ENCODE assay signal across 16 mouse cellular contexts in genomic region chr1:86623001-86624000, GRCm38 (mm10). TPM values are rescaled to one million over a fixed set of nuclear protein-coding genes. Genes with fewer than 3 reads are reported as not detected.
DNase-seq lines count a peak whose midpoint lies in the region; ATAC-seq and TF ChIP-seq lines count a peak whose summit lies in the region.
"Had no signal": no experiment of that assay in that cellular context is flagged by ENCODE, and none has a peak within 500 bp of the region (broad histone marks: within the 10 kb centered on the region; RNA-seq: fewer than 3 reads in every experiment).

No protein-coding gene starts in this region.

- DNase-seq in kidney, adult 18-20 months = no peak
- peak; percentile 75 for DNase-seq in 3134 (ENCODE audit: extremely low read depth, insufficient read length, low spot score)
- DNase-seq in T-cell, adult 2 months (ENCODE audit: low spot score) = no peak
- no peak for DNase-seq in left cerebral cortex, postnatal 10 days (ENCODE audit: extremely low spot score in 1 of 2, low spot score in 2 of 2)
- DNase-seq: cerebellum, adult 2 months; gastrocnemius, postnatal 36 days; kidney, postnatal 25 days; thymus, postnatal 25 days had no signal

- H3K4me1 ChIP-seq in kidney, embryonic 15.5 days = peaks cover 11% of the 10 kb centered on the region
- H3K4me1 ChIP-seq in limb, embryonic 13.5 days = peaks cover 7% of the 10 kb centered on the region
- H3K4me1 ChIP-seq: forebrain, embryonic 13.5 days; midbrain, embryonic 12.5 days had no signal

- no peaks in the 10 kb centered on the region for H3K27me3 ChIP-seq in kidney, embryonic 15.5 days
- H3K27me3 ChIP-seq in C2C12 (ENCODE audit: control insufficient read depth, insufficient read depth, insufficient read length) = no peaks in the 10 kb centered on the region
- H3K27me3 ChIP-seq in limb, embryonic 13.5 days = no peaks in the 10 kb centered on the region
- H3K27me3 ChIP-seq: forebrain, embryonic 13.5 days; midbrain, embryonic 12.5 days had no signal

- no peak for TF ChIP-seq CTCF in C2C12 (IDR thresholded peaks at IDR 0.05; ENCODE audit: control insufficient read depth, insufficient read depth, insufficient read length)

- H3ac ChIP-seq in C2C12 (ENCODE audit: control insufficient read depth, insufficient read length, low read depth) = peak overlapping the region; percentile 57

- peak overlapping the region; percentile 19 for H3K4me2 ChIP-seq in kidney, embryonic 15.5 days
- H3K4me2 ChIP-seq in limb, embryonic 13.5 days (replicated peaks) = peak overlapping the region; percentile 42
- H3K4me2 ChIP-seq: forebrain, embryonic 13.5 days; midbrain, embryonic 12.5 days had no signal

- H3K79me2 ChIP-seq in C2C12 (ENCODE audit: control insufficient read depth, insufficient read depth) = no peaks in the 10 kb centered on the region

- H3K9ac ChIP-seq in kidney, embryonic 15.5 days = no peak overlapping the region
- 0 out of 2 replicates have a peak overlapping the region, but pooled peaks have one; percentile 50 for H3K9ac ChIP-seq in limb, embryonic 13.5 days
- H3K9ac ChIP-seq: forebrain, embryonic 13.5 days; midbrain, embryonic 12.5 days had no signal

- intact Hi-C loops in left cerebral cortex, postnatal 10 days (cut with DNase I) = no loop called here

- H3K4me3 ChIP-seq in kidney, embryonic 15.5 days (replicated peaks) = no peak overlapping the region
- no peak overlapping the region for H3K4me3 ChIP-seq in C2C12 (ENCODE audit: insufficient read depth, poor library complexity, severe bottlenecking)
- no peak overlapping the region for H3K4me3 ChIP-seq in limb, embryonic 13.5 days
- H3K4me3 ChIP-seq: forebrain, embryonic 13.5 days; hindbrain, embryonic 10.5 days; midbrain, embryonic 12.5 days had no signal

- H3K9me3 ChIP-seq in kidney, embryonic 15.5 days (replicated peaks) = no peaks in the 10 kb centered on the region
- H3K9me3 ChIP-seq in limb, embryonic 13.5 days = no peaks in the 10 kb centered on the region
- H3K9me3 ChIP-seq: forebrain, embryonic 13.5 days; hindbrain, embryonic 10.5 days; midbrain, embryonic 12.5 days had no signal

- H3K27ac ChIP-seq in kidney, embryonic 15.5 days = no peak overlapping the region
- no peak overlapping the region for H3K27ac ChIP-seq in limb, embryonic 13.5 days
- H3K27ac ChIP-seq: forebrain, embryonic 13.5 days; hindbrain, embryonic 10.5 days; midbrain, embryonic 12.5 days had no signal

- ATAC-seq in kidney, embryonic 15.5 days (replicated peaks; ENCODE audit: low FRiP score) = no peak
- ATAC-seq in limb, embryonic 13.5 days (ENCODE audit: low FRiP score, low read depth) = no peak
- ATAC-seq: forebrain, embryonic 13.5 days had no signal

- no peaks in the 10 kb centered on the region for H3K79me3 ChIP-seq in C2C12 (ENCODE audit: low read depth)

- WGBS in kidney, embryonic 15.5 days = 18% methylated on average over 16 of the region's 16 CpGs
- WGBS in limb, embryonic 13.5 days = 21% methylated on average over 16 of the region's 16 CpGs

- no peaks in the 10 kb centered on the region for H3K36me3 ChIP-seq in kidney, embryonic 15.5 days
- H3K36me3 ChIP-seq in C2C12 (ENCODE audit: control insufficient read depth, insufficient read depth) = no peaks in the 10 kb centered on the region
- H3K36me3 ChIP-seq in limb, embryonic 13.5 days = no peaks in the 10 kb centered on the region
- H3K36me3 ChIP-seq: hindbrain, embryonic 10.5 days; midbrain, embryonic 12.5 days had no signal

TF ChIP-seq in C2C12, 6 proteins besides CTCF, POLR2A, EP300 and RAD21:
- TF ChIP-seq FOSL1 (IDR thresholded peaks at IDR 0.05; ENCODE audit: insufficient read depth, low read length, poor library complexity, severe bottlenecking) (peak; percentile 26), MYOD1 (IDR thresholded peaks at IDR 0.05; ENCODE audit: control insufficient read depth, insufficient read length, low read depth) (no peak), CEBPB (IDR thresholded peaks at IDR 0.05; ENCODE audit: low read depth) (no peak), MYOG (IDR thresholded peaks at IDR 0.05; ENCODE audit: control insufficient read depth, extremely low read depth, insufficient read length) (no peak), USF1 (IDR thresholded peaks at IDR 0.05; ENCODE audit: low read depth) (peak; percentile 65), MAX (IDR thresholded peaks at IDR 0.05) (peak; percentile 95)

RNA-seq across cellular contexts. Expression of gene Cops7b, which starts 40.6 kb away (rescaled TPM):
- polyA plus RNA-seq in kidney, embryonic 15.5 days (2015; fragmentation: Nextera tagmentation; extraction: Ambion mirVana) = 42.9 and 43.6 TPM in 2 replicates
- 25.2 TPM for polyA plus RNA-seq in C2C12 (2012; fragmentation: generic; extraction: Trizol)
- 52.9 and 53.3 TPM in 2 replicates for polyA plus RNA-seq in limb, embryonic 13.5 days (2015; fragmentation: Nextera tagmentation; extraction: Ambion mirVana)
- total RNA-seq in left cerebral cortex, postnatal 10 days (2021) = 10 to 100 TPM; 27.5 to 30.6 TPM

RNA-seq across cellular contexts. Expression of gene Pde6d, which starts 40.9 kb away (rescaled TPM):
- 61.5 and 64.7 TPM in 2 replicates for polyA plus RNA-seq in kidney, embryonic 15.5 days (2015; fragmentation: Nextera tagmentation; extraction: Ambion mirVana)
- polyA plus RNA-seq in C2C12 (2012; fragmentation: generic; extraction: Trizol) = 41.8 TPM
- polyA plus RNA-seq in limb, embryonic 13.5 days (2015; fragmentation: Nextera tagmentation; extraction: Ambion mirVana) = 74.2 and 75.8 TPM in 2 replicates
- 10 to 100 TPM; 62.6 to 67.4 TPM for total RNA-seq in left cerebral cortex, postnatal 10 days (2021)

RNA-seq across cellular contexts. Expression of gene Nppc, which starts 47.1 kb away (rescaled TPM):
- 3.7 and 4.3 TPM in 2 replicates for polyA plus RNA-seq in kidney, embryonic 15.5 days (2015; fragmentation: Nextera tagmentation; extraction: Ambion mirVana)
- not detected for polyA plus RNA-seq in C2C12 (2012; fragmentation: generic; extraction: Trizol)
- 5.3 and 5.9 TPM in 2 replicates for polyA plus RNA-seq in limb, embryonic 13.5 days (2015; fragmentation: Nextera tagmentation; extraction: Ambion mirVana)
- total RNA-seq in left cerebral cortex, postnatal 10 days (2021) = 10 to 100 TPM; 12.5 to 17.0 TPM
- polyA plus RNA-seq: liver, embryonic 16.5 days; spleen, adult 2 months had no signal
